Mouse (Mus musculus): ENCODE data around the gene Krtcap2. TPM values are rescaled to one million over a fixed set of nuclear protein-coding genes. Genes with fewer than 3 reads are reported as not detected.
A peak's percentile ranks its signal among the peaks of the same experiment; 100 is the strongest.

The Krtcap2 gene
- total and polyA plus RNA-seq, 3 experiments = 143 to 230 (median 180) TPM

GRCm38 (mm10) chr3:89230561-89230960 lies 15.2 kb upstream of the Krtcap2 start:
- Histone ChIP-seq H3K27me3 (replicated peaks) (no peaks in the 10 kb centered on the region), H3K36me3 (replicated peaks in 1 of 2; ENCODE audit: control insufficient read depth in 1 of 2, insufficient read depth in 1 of 2, low read length in 1 of 2) (peaks cover 8 to 15% of the 10 kb centered on the region in 2 experiments), H3K9me3 (replicated peaks; ENCODE audit: low read length) (no peaks in the 10 kb centered on the region), H3K27ac (ENCODE audit: insufficient read depth, low read depth) (no peak overlapping the region), H3K4me3 (replicated peaks in 1 of 3; ENCODE audit: low read depth in 2 of 3, low read length in 2 of 3, poor library complexity in 1 of 3) (no peak overlapping the region), H3K4me1 (ENCODE audit: control insufficient read depth in 1 of 2, insufficient read depth in 2 of 2) (peaks cover 20 to 52% of the 10 kb centered on the region in 2 experiments), H3K4me2 (ENCODE audit: insufficient read depth, low read depth, poor library complexity, severe bottlenecking) (no peak overlapping the region), H3K79me2 (replicated peaks; ENCODE audit: control insufficient read depth, extremely low read depth, insufficient read depth, poor library complexity, severe bottlenecking) (no peaks in the 10 kb centered on the region), H3K9ac (ENCODE audit: insufficient read depth, low read depth) (no peak overlapping the region)
- no peak for TF ChIP-seq ZC3H11A (IDR thresholded peaks at IDR 0.05; ENCODE audit: low read depth, low read length)
- TF ChIP-seq RCOR1 (conservative IDR thresholded peaks at IDR 0.05; ENCODE audit: low read depth, low read length) = no peak
- TF ChIP-seq TCF12 (IDR thresholded peaks at IDR 0.05; ENCODE audit: low read depth, low read length) = no peak
- TF ChIP-seq UBTF (IDR thresholded peaks at IDR 0.05; ENCODE audit: low read depth, low read length) = no peak
- no peak for TF ChIP-seq KAT2A (IDR thresholded peaks at IDR 0.05; ENCODE audit: insufficient replicate concordance, low read length)
- no peak for TF ChIP-seq ZKSCAN1 (IDR thresholded peaks at IDR 0.05; ENCODE audit: borderline replicate concordance, low read depth, low read length)
- no peak for TF ChIP-seq USF1 (IDR thresholded peaks at IDR 0.05; ENCODE audit: low read depth, low read length)
- dilution Hi-C loops (cut with MboI; ENCODE audit: extremely low pct_ligation_motif_present, extremely low pct_unique_long_range_greater_than_20kb, low sequenced_read_pairs) (no loop called here), in situ Hi-C loops (cut with MboI; ENCODE audit: low pct_ligation_motif_present, low pct_unique_long_range_greater_than_20kb, low sequenced_read_pairs) (no loop called here)
- DNase-seq (ENCODE audit: extremely low read depth) = no peak

GRCm38 (mm10) chr3:89231345-89231744 lies 14.4 kb upstream of the Krtcap2 start:
- no peak overlapping the region for H3K9ac ChIP-seq (ENCODE audit: insufficient read depth, low read depth)
- dilution Hi-C loops (cut with MboI; ENCODE audit: extremely low pct_ligation_motif_present, extremely low pct_unique_long_range_greater_than_20kb, low sequenced_read_pairs) = no loop called here
- H3K36me3 ChIP-seq (replicated peaks in 1 of 2; ENCODE audit: control insufficient read depth in 1 of 2, insufficient read depth in 1 of 2, low read length in 1 of 2) = peaks cover 12 to 21% of the 10 kb centered on the region in 2 experiments
- peaks cover 20 to 52% of the 10 kb centered on the region in 2 experiments for H3K4me1 ChIP-seq (ENCODE audit: control insufficient read depth in 1 of 2, insufficient read depth in 2 of 2)
- TF ChIP-seq JUND (conservative IDR thresholded peaks at IDR 0.05; ENCODE audit: low read depth, low read length) (no peak), CHD1 (IDR thresholded peaks at IDR 0.05; ENCODE audit: low read depth, low read length) (no peak), SMC3 (IDR thresholded peaks at IDR 0.05; ENCODE audit: low read depth, low read length) (no peak), JUN (IDR thresholded peaks at IDR 0.05; ENCODE audit: insufficient read depth, low read depth, low read length) (no peak), RAD21 (IDR thresholded peaks at IDR 0.05; ENCODE audit: low read depth, low read length) (no peak), SIN3A (IDR thresholded peaks at IDR 0.05; ENCODE audit: low read length) (no peak), BHLHE40 (IDR thresholded peaks at IDR 0.05; ENCODE audit: low read depth, low read length) (peak; percentile 88), ZNF384 (IDR thresholded peaks at IDR 0.05; ENCODE audit: low read depth, low read length) (no peak), HCFC1 (IDR thresholded peaks at IDR 0.05; ENCODE audit: low read depth, low read length) (no peak), ELF1 (IDR thresholded peaks at IDR 0.05; ENCODE audit: low read depth, low read length) (no peak), TBP (conservative IDR thresholded peaks at IDR 0.05; ENCODE audit: low read depth, low read length) (no peak), MAZ (IDR thresholded peaks at IDR 0.05; ENCODE audit: low read depth, low read length) (no peak), NELFE (IDR thresholded peaks at IDR 0.05; ENCODE audit: low read depth, low read length) (no peak), IRF4 (IDR thresholded peaks at IDR 0.05; ENCODE audit: low read depth, low read length) (0 out of 2 replicates have a peak, but pooled peaks have one; percentile 12), CTCF (conservative IDR thresholded peaks at IDR 0.05 in 1 of 2, IDR thresholded peaks at IDR 0.05 in 1 of 2; ENCODE audit: low read depth in 2 of 2, low read length in 2 of 2) (no peak), ETS1 (conservative IDR thresholded peaks at IDR 0.05; ENCODE audit: low read depth, low read length) (peak; percentile 25), NRF1 (IDR thresholded peaks at IDR 0.05; ENCODE audit: low read depth, low read length) (no peak), POLR2A (IDR thresholded peaks at IDR 0.05; ENCODE audit: low read depth, low read length) (no peak), GABPA (IDR thresholded peaks at IDR 0.05; ENCODE audit: insufficient replicate concordance, low read depth, low read length) (no peak), USF2 (conservative IDR thresholded peaks at IDR 0.05; ENCODE audit: low read depth, low read length) (no peak), EP300 (IDR thresholded peaks at IDR 0.05; ENCODE audit: low read length) (no peak; the same call in 1 of the 2 replicates), ZMIZ1 (IDR thresholded peaks at IDR 0.05; ENCODE audit: low read depth, low read length) (no peak), TCF12 (IDR thresholded peaks at IDR 0.05; ENCODE audit: low read depth, low read length) (0 out of 2 replicates have a peak, but pooled peaks have one; percentile 19), MEF2A (IDR thresholded peaks at IDR 0.05; ENCODE audit: borderline replicate concordance, low read depth, low read length) (no peak), RCOR1 (conservative IDR thresholded peaks at IDR 0.05; ENCODE audit: low read depth, low read length) (no peak), E2F4 (IDR thresholded peaks at IDR 0.05; ENCODE audit: insufficient replicate concordance, low read depth, low read length) (no peak), KAT2A (IDR thresholded peaks at IDR 0.05; ENCODE audit: insufficient replicate concordance, low read length) (no peak), PAX5 (IDR thresholded peaks at IDR 0.05; ENCODE audit: low read length) (no peak), MYC (IDR thresholded peaks at IDR 0.05; ENCODE audit: low read depth, low read length) (no peak), ZC3H11A (IDR thresholded peaks at IDR 0.05; ENCODE audit: low read depth, low read length) (no peak), UBTF (IDR thresholded peaks at IDR 0.05; ENCODE audit: low read depth, low read length) (no peak)
- H3K9me3 ChIP-seq (replicated peaks; ENCODE audit: low read length) = no peaks in the 10 kb centered on the region
- H3K79me2 ChIP-seq (replicated peaks; ENCODE audit: control insufficient read depth, extremely low read depth, insufficient read depth, poor library complexity, severe bottlenecking) = no peaks in the 10 kb centered on the region
- H3K27me3 ChIP-seq (replicated peaks) = no peaks in the 10 kb centered on the region
- no peak overlapping the region for H3K4me2 ChIP-seq (ENCODE audit: insufficient read depth, low read depth, poor library complexity, severe bottlenecking)
- peak; percentile 33 for DNase-seq (ENCODE audit: extremely low read depth)
- in situ Hi-C loops (cut with MboI; ENCODE audit: low pct_ligation_motif_present, low pct_unique_long_range_greater_than_20kb, low sequenced_read_pairs) = no loop called here
- H3K27ac ChIP-seq (ENCODE audit: insufficient read depth, low read depth) = no peak overlapping the region
- H3K4me3 ChIP-seq (replicated peaks in 1 of 3; ENCODE audit: low read depth in 2 of 3, low read length in 2 of 3, poor library complexity in 1 of 3) = no peak overlapping the region

Measured in CH12.LX (cell line).